Mouse (Mus musculus) cortical plate, adult 2 months (tissue): ENCODE data around the gene Gngt2. TPM values are rescaled to one million over a fixed set of nuclear protein-coding genes. Genes with fewer than 3 reads are reported as not detected.

ENCODE experiments used
- H3K27ac ChIP-seq: fragments of 200-500 bp; 2 replicates; pipeline ENCODE4 v1.5.1; 2012; ENCODE audit warnings: low read length, control low read depth, inconsistent platforms; ENCODE audit not compliant: insufficient read depth
- H3K4me1 ChIP-seq: fragments of 200-500 bp; 2 replicates; pipeline ENCODE4 v1.6.1; 2011; ENCODE audit warnings: low read length; ENCODE audit not compliant: control insufficient read depth, insufficient read depth
- H3K4me3 ChIP-seq: fragments of 200-500 bp; 2 replicates; pipeline ENCODE4 v1.5.1; 2011; ENCODE audit warnings: mild to moderate bottlenecking, low read length, control low read depth; ENCODE audit not compliant: insufficient read depth
- CTCF ChIP-seq: fragments of 200-500 bp; IDR thresholded peaks from 2 replicates; pipeline ENCODE4 v1.5.1; 2011; ENCODE audit warnings: mild to moderate bottlenecking, control low read depth, low read length; ENCODE audit not compliant: insufficient read depth; ENCODE audit errors: extremely low read depth
- POLR2A ChIP-seq: fragments of 200-500 bp; IDR thresholded peaks from 2 replicates; pipeline ENCODE4 v1.6.1; 2011; ENCODE audit warnings: mild to moderate bottlenecking, low read length, control low read depth; ENCODE audit not compliant: insufficient read depth; ENCODE audit errors: extremely low read depth
- polyA plus RNA-seq: library from polyadenylated mRNA; depleted of rRNA; stranded (reverse); fragments of >200 nt; gene quantifications from 2 replicates; pipeline ENCODE4 v1.2.3, GENCODE M21; 2012; rRNA removed

Gngt2 gene
- 9.4 and 11.0 TPM in 2 replicates for polyA plus RNA-seq

GRCm38 (mm10) chr11:95837059-95837458 lies at the start of gene Gngt2:
Gene Gngt2 (plus strand): TSS chr11:95837216.
- no peaks in the 10 kb centered on the region for H3K4me1 ChIP-seq
- TF ChIP-seq POLR2A (no peak), CTCF (no peak)
- H3K27ac ChIP-seq: no peak within 1 kb of the TSS
- H3K4me3 ChIP-seq: no peak within 1 kb of the TSS

GRCm38 (mm10) chr11:95789451-95789891 lies 47.5 kb upstream of the Gngt2 start:
- TF ChIP-seq CTCF (no peak), POLR2A (no peak)
- no peak overlapping the region for H3K4me3 ChIP-seq

GRCm38 (mm10) chr11:95791787-95792186 lies 45.2 kb upstream of the Gngt2 start:
- no peaks in the 10 kb centered on the region; the same call in 1 of the 2 replicates for H3K4me1 ChIP-seq
- no peak overlapping the region for H3K27ac ChIP-seq
- TF ChIP-seq CTCF (no peak), POLR2A (no peak)
- H3K4me3 ChIP-seq: no peak overlapping the region

More at GRCm38 (mm10) chr11:95789451-95789891, 47.5 kb upstream of the Gngt2 start:
- Histone ChIP-seq H3K4me1 (no peaks in the 10 kb centered on the region), H3K27ac (no peak overlapping the region)

GRCm38 (mm10) chr11:95792950-95793509 lies 44.0 kb upstream of the Gngt2 start:
- H3K4me1 ChIP-seq: no peaks in the 10 kb centered on the region; the same call in 1 of the 2 replicates
- TF ChIP-seq POLR2A: no peak
- no peak for TF ChIP-seq CTCF
- no peak overlapping the region for H3K4me3 ChIP-seq
- H3K27ac ChIP-seq: no peak overlapping the region

GRCm38 (mm10) chr11:95794201-95794600 lies 42.8 kb upstream of the Gngt2 start:
- Histone ChIP-seq H3K4me3 (no peak overlapping the region), H3K27ac (no peak overlapping the region), H3K4me1 (no peaks in the 10 kb centered on the region; the same call in 1 of the 2 replicates)
- no peak for TF ChIP-seq POLR2A
- no peak for TF ChIP-seq CTCF

DNA sequence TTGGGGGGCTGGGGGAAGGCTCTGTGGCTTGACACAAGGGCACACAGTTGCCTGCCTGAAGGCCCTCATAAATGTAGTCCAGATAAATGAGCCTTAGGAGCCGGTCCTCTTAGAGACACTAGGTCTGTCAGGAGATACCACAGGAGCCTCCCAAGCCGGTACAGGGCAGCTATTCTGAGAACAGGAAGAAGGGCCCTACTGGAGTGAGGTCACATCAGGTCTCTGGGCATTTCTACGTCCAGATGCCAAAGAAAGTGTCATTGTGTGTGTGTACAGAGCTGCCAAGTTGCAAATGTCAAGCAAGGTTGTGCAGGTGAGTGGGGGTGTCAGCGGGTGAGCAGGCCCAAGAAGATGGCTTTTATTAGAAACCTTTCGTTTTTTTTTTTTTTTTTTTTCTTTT lies 41.4 kb upstream of the Gngt2 start:
- H3K27ac ChIP-seq: no peak overlapping the region
- no peaks in the 10 kb centered on the region; the same call in 1 of the 2 replicates for H3K4me1 ChIP-seq
- H3K4me3 ChIP-seq: no peak overlapping the region
- no peak for TF ChIP-seq POLR2A
- no peak for TF ChIP-seq CTCF

DNA sequence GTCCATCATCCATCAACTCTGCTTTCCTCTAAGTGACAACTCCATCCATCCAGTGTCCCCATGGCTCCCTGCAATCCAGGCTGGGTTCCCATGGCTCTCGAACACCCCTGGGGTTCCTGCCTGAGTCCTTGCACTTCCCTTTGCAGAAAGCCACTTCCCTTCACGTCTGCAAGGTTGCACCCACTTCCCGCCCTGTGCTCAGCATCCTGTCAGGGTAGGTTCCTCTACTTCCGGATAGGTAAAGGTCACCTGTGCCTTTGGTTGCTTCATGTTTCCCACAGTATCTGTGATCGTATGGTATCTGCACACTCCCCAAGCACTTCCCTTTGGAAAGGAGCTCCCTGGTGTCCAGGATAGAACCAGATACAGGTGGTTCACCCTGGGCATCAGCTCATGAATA lies 32.0 kb upstream of the Gngt2 start:
- H3K4me3 ChIP-seq: no peak overlapping the region
- H3K4me1 ChIP-seq: no peaks in the 10 kb centered on the region
- TF ChIP-seq POLR2A (no peak), CTCF (no peak)
- H3K27ac ChIP-seq: no peak overlapping the region

DNA sequence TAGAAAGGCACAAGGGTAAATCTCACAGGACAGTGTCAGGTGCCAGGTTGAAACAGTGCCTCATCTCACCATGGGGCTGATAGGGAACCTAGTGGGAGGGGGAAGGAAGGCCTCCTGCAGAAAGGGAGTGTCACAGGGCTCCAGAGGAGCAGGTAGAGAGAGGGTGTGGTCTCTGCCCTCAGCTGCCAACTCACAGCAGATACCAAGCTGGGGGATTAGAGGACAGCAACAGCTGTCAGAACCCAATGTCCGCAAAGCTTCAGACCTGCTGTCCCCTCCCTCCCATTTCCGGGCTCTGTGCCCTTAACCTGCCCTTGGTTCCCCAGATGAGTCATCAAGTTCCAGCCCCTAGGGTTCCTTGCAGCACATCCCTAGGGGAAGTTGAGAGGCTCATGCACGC lies 31.5 kb upstream of the Gngt2 start:
- Histone ChIP-seq H3K4me1 (no peaks in the 10 kb centered on the region), H3K4me3 (no peak overlapping the region), H3K27ac (no peak overlapping the region)
- TF ChIP-seq CTCF: no peak
- TF ChIP-seq POLR2A: no peak

DNA sequence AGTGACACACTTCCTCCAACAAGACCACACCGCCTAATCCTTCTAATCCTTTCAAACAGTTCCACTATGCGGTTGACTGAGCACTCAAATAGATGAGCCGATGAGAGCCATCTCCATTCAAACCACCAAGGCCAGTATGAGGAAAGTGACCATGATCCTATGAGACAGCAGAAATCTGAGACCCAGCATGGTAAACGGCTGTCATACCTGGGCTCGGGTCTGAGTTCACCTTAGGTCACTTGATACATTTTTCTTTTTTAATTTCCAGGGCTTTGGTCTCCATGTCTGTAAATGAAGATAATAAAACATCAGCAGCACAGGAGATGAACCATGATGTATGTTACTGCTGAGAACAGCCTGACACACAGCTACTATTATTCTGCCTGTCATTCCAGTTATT lies 29.1 kb upstream of the Gngt2 start:
- no peak for TF ChIP-seq CTCF
- no peak for TF ChIP-seq POLR2A
- H3K4me1 ChIP-seq: no peaks in the 10 kb centered on the region

GRCm38 (mm10) chr11:95808448-95809011 lies 28.5 kb upstream of the Gngt2 start:
- no peak overlapping the region for H3K4me3 ChIP-seq
- H3K4me1 ChIP-seq: no peaks in the 10 kb centered on the region
- no peak overlapping the region for H3K27ac ChIP-seq
- TF ChIP-seq POLR2A (no peak), CTCF (no peak)

More for the DNA sequence above, 29.1 kb upstream of the Gngt2 start:
- Histone ChIP-seq H3K4me3 (no peak overlapping the region), H3K27ac (no peak overlapping the region)

DNA sequence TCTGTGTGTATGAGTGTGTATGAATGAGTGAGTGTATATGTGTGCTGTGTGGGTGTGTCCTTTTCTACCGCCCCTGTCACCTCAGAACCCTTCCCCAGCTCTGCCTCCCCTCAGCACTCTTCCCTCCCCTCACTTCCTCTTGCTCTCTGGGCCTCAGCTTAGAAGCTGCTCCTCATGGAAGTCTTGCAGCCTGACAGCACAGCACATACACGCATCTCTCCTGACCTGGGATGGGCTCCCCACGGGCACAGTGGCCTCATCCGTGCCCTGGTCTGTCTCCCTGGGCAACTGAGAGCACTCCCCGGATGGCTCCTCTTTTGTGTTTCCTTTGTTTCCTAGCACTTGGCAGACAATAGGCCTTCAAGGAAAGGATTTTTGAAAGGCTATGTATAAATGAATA lies 27.4 kb upstream of the Gngt2 start:
- Histone ChIP-seq H3K4me3 (no peak overlapping the region), H3K4me1 (no peaks in the 10 kb centered on the region)
- no peak for TF ChIP-seq POLR2A
- no peak for TF ChIP-seq CTCF

More for the DNA sequence above, 27.4 kb upstream of the Gngt2 start:
- H3K27ac ChIP-seq: no peak overlapping the region
